Mouse (Mus musculus) bone marrow, adult 2 months (tissue): Measurements from ENCODE around the gene Mast4.

Experiments used
- CTCF ChIP-seq: fragments of 200-500 bp; IDR thresholded peaks from 2 replicates; pipeline ENCODE4 v1.5.1; 2011; ENCODE audit warnings: low read length, control low read depth; ENCODE audit not compliant: control insufficient read depth, insufficient read depth
- POLR2A ChIP-seq: fragments of 200-500 bp; IDR thresholded peaks from 2 replicates; pipeline ENCODE4 v1.6.1; 2011; ENCODE audit warnings: low read depth, mild to moderate bottlenecking, control low read depth, low read length, borderline replicate concordance; ENCODE audit not compliant: control insufficient read depth

- TF ChIP-seq CTCF: no peak
- TF ChIP-seq POLR2A: no peak
Observed at GRCm38 (mm10) chr13:103114274-103114673, 220.0 kb downstream of the Mast4 start.
